Mouse (Mus musculus): ENCODE data around the gene Sox8.
A peak's percentile ranks its signal among the peaks of the same experiment; 100 is the strongest.

Gene Sox8

DNA sequence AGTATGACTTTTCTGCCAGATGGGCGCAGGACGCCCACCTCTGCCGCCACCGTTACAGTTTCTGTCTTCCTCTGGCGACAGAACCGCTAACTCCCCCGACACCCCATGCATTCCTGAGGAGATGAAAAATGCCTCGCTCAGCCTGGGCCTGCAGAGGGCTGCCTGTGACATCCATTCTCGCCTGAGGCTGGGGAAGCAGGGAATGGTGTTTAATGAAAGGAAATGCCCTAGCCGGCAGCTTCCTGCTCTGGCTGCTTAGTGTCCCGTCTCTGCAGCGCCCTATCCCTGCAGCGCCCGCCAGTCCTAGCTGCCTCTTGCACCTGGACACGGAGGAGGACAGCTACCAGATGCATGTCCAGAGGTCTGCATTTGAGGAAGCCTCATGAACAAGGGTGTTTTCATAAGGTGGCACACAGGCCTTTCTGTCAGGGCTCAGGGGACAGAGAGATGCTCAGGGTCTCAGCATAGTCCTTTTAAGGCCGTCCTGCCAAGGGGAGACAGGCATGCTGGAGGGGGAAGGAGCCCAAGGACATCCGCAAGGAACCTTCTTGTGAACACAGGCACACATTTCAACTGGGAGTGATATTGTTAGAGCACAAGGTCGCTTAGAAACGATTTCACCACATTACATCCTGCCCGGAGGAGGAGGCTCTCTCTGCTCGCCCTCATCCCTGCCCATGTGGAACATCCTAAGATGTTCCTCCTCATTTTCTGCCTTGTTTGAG lies 13.7 kb downstream of the Sox8 start:
- peak; percentile 56 for DNase-seq (ENCODE audit: extremely low spot score, low spot score)

DNA sequence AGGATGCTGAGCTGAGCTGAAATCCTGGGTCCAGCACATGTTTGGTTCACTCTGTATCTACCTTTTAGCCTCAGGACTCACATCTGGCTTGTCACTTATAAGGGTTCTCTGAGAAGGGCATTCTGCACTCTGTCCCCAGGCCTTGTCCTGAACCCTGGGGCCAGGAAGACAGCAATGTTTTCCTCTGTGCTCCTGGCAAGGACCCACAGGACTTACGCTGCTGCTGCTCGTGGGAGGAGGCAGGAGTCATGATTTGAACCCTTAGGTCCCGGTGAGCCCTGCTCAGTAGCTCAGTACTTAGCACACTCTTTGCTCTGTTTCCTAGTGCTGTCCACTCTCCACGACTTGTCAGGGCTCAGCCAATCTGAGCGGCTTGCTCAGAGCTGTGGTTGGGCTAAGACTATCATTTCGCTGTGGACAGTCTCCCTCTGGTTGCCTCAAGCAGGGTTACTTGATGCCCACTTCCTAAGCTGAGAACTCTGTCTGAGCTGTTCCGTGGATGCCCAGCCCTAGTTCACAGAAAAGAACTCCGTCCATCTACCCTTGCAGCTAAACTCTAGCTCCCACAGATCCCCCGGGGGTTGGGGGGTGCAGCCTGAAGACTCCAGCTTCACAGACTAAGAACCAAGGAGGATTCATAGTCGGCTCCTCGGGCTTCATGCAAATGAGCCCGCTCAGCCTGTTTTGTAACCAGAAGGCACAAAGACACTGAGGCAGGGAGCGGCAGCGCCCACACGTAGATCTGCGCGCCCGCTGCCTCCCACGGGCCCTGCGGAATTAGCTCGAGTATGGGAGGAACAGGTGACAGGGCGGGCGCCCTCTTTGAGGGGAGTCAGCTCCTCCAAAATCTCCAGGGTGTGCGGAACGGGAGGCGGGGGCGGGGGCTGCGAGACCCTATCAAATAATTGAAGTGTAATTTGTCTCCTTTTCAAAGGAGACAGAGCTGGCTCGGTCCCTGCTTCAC lies 14.5 kb downstream of the Sox8 start:
- peak; percentile 36 for DNase-seq (ENCODE audit: extremely low spot score, low spot score)

DNA sequence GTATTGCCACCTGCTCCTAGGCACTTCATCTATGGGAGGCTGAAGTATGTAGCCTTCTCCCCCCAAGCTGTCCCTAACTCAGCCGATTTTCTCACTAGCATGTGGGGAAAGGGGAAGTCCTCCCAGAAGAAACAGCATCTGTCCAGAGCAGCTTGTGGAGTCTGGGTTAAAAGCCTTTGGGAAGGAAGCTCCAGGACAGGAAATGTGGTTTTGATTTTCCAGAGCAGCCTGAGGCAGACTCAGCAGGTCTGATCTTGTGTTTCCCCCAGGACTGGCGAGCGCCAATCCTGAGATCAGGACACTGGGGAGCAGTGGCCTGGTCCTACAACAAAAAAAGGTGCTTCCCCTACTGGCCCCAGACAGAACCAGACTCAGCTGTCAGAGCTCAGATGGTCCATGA lies 15.3 kb downstream of the Sox8 start:
- DNase-seq (ENCODE audit: extremely low spot score, low spot score): peak; percentile 47

DNA sequence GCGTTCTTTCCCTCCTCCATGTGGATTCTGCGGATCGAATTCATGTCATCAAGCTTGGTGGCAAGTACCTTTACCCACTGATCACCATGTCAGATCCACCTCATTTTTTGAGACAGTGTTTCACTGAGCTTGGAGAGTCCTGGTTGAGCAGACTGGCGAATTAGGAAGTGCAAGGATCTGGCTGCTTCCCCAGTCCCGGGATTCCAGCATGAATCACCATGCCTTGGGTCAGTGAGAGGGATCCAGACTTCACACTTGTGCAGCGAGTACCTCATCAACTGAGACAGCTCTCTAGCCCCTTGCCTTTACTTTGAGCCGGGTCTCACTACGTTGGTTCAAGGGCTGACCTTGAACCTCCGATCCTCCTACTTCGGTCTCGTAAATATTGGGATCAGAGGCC lies 19.2 kb downstream of the Sox8 start:
- DNase-seq (ENCODE audit: extremely low spot score, low spot score): no peak

DNA sequence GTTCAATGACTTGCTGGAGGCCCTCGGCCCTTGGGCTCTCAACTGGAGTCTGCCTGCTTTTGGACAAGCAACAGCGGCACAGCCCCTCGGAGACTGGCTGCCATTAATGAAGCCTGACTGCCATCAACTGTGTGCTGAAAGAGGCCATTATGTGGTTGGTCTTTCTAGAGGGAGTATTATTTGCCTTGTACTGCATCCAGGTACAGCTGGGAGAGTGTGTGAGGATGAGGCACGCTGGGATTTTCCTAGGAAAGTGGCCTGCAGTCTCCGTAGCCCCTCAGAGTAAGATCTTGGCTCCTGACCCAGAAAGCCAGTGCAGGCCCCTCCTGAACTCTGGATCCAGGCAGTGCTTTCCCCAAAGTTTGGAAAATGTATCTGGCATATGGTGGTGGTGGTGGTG lies 20.5 kb downstream of the Sox8 start:
- DNase-seq (ENCODE audit: extremely low spot score, low spot score): no peak

DNA sequence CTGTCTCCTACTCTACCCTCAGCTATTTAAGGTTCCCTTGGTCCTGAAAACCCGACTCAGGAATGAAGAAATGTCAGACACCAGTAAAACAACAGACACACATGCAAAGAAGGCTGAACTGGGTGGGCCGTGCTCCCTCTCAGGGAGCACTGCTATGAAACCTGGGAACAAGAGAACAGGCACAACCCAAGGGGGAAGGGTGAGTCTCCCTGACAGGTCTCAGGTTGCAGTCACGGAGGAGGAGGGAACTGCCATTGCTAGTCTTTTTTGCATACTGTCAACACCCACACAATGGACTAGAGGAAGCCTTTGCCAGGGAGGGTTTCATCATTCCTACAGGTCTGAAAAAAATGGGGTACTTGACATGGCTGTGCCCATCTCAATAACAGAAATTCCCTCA lies 23.5 kb downstream of the Sox8 start:
- no peak for DNase-seq (ENCODE audit: extremely low spot score, low spot score)

DNA sequence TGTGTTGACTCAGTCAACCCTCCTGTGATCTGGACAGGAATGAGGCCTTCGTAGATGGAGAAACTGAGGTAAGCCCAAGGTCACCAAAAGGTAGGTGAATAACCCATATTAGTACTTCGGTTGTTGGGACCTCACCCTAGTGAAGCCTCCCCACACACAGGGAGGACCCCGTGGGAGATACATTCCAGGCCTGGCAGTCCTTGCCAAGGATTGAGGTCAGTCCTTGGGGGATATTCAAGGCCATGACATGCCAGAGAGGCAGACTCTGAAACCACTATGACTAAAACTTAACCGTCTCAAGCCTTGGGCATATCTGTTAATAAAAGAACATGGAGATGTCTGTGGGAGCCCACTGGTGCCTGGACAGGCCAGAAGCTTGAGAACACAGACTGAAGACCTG lies 28.7 kb downstream of the Sox8 start:
- no peak for DNase-seq (ENCODE audit: extremely low spot score, low spot score)

DNA sequence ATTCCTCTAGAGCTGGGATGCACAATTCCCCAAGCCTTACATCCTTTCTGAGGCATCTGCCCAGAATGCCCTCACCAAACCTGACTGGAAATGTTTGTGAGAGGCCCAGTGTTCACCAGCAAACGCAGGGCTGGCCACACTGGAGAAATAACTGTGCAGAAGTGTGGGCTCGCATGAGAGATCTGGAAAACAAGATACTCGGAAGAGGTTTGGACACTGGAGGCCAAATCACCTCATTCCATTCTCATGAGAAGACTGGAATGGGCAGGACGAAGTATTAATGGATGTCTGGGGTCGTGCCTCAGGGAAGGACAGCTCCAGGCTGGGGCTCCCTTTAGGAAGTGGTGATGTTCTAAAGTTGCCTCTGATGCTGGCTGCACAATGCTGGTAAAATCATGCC lies 29.8 kb downstream of the Sox8 start:
- no peak for DNase-seq (ENCODE audit: extremely low spot score, low spot score)

DNA sequence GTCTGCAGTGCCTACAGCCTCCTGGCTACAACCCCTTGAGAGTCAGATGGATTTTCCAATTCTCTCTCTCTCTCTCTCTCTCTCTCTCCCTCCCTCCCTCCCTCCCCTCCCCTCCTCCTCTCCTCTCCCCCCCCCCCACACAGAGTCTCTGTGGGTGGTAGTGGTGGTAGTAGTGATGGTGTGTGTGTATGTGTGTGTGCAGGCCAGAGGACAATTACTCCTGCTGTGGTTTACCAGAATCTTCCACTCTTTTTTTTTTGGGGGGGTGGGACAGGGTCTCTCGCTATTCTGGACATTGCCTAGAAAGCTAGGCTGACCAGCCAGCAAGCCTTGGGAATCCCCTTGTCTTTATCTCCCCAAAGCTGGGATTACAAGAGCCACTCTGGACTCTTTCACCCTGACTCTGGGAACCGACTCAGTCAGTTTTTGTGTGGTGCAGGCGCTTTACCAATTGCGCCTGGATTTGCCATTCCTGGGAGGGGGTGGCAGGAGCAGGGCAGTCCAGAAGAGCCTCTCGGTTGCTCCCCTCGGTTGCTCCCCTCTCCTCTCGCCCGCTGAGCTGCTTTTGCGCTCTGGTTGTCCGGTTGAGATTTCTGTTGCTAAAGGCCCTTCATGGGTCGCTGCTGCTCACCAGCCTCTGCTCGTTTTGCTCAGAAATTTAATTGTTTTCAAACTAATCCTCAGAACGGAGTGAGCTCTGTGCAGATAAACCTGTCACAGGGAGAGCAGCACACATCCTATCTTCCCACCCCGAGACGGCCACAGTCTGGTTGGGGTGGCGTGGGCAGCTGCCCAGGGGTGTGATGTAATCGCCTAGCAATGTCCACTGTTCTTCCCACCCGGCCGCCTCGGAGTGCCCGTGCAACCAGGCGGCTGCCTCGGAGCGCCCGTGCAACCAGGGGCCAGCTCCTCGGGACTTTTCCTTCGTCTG lies 31.3 kb downstream of the Sox8 start:
- DNase-seq (ENCODE audit: extremely low spot score, low spot score): no peak

DNA sequence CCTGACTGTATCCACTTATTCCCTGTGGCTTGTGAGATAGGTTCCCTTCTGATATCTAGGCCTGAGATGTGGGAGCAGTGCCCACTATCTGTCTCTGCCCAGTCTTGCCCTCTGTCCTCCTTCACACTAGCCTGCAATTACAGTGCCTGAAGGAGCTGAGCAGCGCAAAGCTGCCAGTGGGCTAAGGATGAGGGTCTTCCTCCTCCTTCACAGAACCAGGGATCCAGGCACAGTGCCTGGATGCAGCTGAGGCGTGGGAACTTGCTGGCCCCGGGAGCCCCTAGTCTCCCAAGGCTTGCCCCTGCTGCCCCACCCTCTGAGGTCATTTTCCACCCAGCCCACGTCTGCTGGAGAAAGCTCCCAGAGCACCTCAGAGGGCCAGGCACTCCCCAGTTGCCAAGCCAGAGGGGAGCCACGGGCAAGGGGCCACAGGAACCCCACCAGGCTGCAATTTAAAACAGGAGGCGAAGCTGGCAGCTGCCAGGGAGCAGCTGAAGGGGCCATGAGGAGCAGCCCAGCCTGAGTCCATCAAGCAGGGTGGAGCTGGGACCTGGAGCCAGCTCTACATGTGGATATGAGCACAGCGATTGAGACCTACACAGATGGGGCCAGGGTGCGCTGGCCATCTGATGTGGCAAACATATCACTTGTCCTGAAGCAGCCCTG lies 40.0 kb downstream of the Sox8 start:
- DNase-seq (ENCODE audit: extremely low spot score, low spot score): no peak

DNA sequence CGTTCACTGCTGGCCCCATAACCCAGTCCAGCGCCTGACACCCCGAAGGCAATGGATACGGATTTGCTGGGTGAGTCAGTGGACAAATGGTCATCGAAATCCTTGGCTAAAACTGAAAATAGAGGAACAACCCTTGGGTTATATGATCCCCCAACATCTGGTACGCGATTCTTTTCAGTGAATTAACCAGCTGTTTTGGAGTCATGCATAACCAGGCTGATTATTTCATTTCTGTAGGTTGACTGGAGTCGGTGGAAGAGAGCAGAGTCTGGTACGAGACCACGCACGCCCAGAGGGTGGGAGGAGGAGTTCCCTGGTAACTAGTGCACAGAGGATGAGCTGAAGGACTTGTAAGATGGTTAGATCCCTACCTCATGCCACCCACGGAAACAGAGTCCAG lies 48.4 kb downstream of the Sox8 start:
- DNase-seq (ENCODE audit: extremely low spot score, low spot score): no peak

DNA sequence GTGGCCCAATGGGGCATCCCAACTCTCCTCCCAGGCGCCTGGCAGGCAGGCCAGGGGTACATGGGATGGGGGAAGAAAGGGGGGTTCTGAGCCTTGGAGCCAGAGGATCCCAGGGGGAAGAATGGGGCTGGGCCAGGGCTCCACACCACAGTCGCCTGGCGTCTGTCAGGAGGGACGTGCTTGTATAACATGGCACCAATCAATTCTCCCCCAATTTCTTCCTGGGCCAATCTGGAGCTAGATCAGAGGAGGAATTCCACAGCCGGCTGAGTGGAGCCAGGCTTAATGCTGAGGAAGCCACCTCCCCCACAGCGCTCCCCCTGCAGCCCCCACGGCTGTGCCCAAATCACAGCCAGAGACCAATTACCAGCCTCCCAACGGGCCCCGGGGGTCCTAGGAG lies 50.0 kb downstream of the Sox8 start:
- no peak for DNase-seq (ENCODE audit: extremely low spot score, low spot score)

DNA sequence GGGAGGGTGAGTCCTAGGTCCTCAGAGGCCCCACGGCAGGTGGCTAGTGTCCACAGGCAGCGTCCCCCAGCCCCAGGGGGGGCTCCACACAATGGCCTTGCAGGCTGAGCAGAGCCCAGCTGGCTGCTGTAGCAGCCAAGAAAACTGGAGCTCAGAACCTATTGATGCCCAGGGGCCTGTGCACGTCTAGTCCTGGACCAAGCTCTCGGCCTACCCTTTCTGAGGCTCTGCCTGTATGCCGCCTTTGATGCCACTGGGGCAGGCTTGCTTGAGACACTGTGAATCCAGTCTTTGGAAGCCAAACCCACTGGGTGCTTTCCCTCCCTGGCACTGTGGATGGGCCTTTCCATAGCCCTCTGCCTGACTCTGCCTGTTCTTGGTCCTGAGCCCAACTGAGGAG lies 51.0 kb downstream of the Sox8 start:
- DNase-seq (ENCODE audit: extremely low spot score, low spot score): no peak

DNA sequence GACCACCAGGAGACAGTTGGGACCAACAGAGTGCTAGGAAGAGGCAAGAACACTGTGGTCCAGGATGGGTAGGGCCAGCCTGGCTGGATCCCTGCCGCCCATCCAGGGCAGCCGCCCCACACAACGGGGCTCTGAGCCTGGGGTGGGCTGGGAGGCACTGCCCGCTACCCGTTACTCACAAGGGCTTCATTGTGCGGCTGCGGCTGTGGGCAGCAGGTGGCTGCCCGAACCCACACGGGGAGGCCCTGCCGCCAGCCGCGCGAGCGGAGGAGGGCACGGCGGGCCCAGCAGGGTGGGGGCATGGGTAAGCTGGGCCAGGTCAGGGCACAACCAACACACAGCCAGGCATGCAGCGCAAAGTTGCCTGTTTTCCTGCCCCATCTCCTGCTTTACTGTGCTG lies 52.3 kb downstream of the Sox8 start:
- no peak for DNase-seq (ENCODE audit: extremely low spot score, low spot score)

DNA sequence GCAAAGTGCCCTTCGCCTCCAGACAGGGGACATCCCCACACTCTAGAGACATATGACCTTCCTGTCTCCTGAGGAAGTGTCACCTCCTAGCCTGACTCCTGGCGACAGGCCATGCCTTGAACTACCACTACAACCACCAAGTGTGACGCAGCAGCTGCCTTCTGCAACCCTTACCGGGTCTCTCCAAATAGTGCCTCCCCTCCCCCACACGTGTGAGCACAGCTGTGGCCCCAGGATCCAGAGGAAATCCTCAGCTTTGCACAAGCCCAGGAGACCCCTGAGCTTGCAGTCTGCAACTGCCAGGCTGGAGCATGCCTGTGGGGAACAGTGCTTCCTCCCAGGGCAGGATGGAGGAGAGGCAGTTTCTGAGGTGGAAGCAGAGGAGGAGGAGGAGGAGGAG lies 54.2 kb downstream of the Sox8 start:
- DNase-seq (ENCODE audit: extremely low spot score, low spot score): peak; percentile 15
